Mouse (Mus musculus) Muller cell, postnatal 12 days (primary cell): ENCODE data around the gene Nwd1.
A peak's percentile ranks its signal among the peaks of the same experiment; 100 is the strongest.
"Not testable (repeated sequence)": the region's sequence is repeated elsewhere in the genome, so short reads cannot be mapped to it uniquely, and the experiment has no call there.

Experiments used
- DNase-seq: peaks from one replicate; pipeline ENCODE4 v3.0.0-alpha.2; 2015; ENCODE audit errors: inconsistent ontology term

The Nwd1 gene

DNA sequence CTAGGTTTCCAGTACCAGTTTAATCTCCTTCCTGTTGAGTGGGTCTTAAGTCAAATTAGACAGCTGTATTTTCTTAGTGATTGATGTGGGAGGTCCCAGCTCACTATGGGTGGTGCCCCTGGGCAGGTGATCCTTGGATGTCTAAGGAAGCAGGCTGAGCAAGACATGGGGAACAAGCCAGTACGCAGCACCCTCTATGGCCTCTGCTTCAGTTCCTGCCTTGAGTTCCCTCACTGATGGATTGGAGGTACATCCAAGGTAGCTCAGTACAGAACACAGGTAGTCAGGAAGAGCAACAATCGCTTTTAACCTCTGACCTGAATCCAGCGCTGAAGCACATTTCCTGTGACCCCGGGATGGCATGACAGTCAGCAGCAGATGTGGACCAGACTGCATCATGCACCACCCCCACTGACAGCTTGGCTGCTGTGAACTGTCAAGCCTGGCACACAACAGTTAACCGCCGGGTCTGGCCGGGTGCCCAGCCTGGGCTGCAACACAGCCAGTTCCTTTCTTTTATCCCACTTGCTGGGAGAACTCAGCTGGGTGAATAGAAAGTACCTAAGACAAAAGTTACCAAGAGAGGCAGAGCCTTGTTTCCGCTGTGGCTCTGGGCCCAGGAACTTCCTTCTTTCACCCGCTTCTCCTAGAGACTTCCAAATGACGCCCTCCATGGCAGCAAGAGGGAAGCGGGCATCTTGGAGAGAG lies at the start of gene Nwd1:
TSS of gene Nwd1 (plus strand) at position 652 of the 708 bp plus-strand sequence.
- peak; percentile 98 for DNase-seq

DNA sequence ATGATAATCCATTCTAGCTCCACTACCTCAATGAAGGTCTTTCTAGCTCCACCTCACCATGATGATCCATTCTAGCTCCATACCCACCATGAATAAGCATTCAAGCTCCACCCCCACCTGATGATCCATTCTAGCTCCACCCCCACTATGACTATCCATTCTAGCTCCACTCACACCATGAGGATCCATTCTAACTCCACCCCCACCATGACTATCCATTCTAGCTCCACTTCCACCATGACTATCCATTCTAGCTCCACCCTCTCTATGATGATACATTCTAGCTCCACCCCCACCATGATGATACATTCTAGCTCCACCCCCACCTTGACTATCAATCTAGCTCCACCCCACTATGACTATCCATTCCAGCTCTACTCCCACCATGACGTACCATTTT lies 3.6 kb upstream of the Nwd1 start:
- no peak for DNase-seq

DNA sequence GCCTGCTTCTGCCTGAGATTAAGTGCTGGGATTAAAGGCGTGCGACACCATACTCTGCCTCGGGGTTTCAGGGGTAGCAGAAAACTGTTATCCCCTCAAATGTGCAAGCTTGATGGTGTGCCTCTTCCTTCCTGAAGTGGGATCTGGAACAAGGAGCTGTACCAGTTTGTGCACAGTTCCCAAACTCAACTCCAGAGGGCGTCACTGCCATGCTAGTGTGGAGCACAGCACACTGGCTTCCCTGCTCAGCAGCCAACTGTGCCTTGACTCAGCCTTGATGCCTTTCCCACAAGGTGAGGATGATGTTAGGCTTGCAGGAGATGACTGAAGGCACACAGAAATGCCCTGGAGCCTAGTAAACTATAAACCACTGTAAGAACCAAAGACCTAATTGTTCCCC lies 1.9 kb upstream of the Nwd1 start:
- no peak for DNase-seq

DNA sequence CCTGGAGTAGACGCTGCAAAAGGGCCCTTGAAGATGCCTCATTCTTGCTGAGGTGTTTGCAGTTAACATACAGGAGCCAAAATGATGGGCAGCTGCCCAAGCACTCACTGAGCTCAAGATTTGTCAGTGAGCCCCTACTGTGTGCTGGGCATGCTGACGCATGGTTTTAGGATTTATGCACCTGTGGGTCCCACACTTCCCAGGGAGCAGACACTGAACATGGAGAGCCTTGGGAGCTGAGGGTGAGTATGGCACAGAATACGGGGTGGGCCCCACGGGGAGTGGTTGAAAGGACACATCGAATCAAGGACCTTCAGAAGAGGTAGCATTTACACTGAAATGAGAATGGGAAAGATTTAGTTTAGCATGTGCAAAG lies 245 bp downstream of the Nwd1 start:
- DNase-seq: no peak

DNA sequence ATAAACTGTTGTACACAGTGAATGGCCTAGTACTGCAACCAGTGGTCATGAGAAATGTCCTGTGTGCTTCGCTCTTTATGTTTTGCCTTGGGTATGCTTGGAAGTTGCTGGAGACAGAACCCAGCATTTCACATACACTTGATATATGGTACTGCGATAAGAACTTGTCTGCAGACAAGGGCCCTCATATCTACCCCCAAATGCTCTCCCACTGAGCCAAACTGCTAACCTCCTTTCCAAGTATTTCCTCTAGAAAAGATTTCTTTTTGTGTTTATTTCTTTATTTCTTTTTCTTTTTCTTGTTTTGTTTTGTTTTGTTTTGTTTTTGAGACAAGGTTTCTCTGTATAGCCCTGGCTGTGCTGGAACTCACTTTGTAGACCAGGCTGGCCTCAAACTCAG lies 4.2 kb downstream of the Nwd1 start:
- no peak for DNase-seq

DNA sequence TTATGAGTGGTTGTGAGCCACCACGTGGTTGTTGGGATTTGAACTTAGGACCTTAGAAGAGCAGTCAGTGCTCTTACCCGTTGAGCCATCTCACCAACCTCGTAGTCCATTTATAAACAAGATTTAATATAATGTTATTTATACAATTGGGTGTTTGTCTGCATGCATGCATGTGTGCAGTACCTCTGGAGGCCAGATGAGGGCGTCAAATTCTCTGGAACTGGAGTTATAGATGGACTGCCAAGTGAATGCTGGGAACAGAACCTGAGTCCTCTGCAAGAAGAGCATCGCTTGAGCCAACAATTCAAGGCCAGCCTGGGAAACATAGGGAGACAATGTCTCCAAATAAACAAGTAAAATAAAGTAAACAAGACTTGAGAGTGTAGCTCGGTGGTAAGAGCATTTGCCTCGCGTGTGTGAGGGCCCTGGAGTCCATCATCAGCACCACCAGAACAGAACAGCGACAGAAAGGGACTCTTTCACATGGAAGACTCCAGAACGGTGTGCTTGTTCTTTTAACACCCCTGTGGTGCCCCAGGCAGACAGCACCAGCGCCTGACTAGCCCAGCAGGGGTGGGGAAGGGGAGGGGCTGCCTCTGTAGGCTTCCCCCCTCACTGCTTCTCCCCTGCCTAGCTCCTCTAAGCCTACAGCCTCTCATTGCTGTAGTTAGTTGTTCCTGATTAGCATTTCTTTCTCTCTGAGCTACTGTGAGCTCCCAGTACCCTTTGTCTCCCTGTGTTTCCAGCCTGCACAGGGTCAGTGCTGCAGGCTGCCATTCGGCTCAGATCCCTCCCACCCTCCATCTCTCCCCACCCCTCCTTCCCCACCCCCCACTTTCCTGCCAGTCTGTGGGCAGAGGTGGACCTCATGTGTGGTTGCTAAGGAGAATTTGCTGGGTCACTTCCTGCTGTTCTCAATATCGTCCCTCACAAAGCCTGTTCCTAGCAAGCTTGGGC lies 8.3 kb downstream of the Nwd1 start:
- DNase-seq: peak; percentile 85

DNA sequence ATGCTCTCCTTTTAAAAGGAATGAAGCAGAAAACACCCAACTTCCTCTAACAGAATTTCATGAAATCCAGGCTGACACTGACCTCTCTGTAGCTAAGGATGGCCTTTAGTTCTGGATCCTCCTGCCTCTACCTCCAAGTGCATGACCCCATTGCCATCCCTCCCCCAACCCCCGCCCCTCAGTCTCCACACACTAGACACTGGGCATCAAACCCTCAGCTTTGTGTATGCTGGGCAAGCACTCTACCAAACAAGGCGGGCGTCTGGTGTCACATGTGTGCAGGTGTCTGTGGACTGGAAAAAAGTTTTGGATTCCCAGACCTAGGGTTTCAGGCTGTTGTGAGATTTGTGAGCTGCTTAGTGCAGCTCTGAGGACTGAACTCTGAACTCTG lies 9.0 kb downstream of the Nwd1 start:
- DNase-seq: no peak

DNA sequence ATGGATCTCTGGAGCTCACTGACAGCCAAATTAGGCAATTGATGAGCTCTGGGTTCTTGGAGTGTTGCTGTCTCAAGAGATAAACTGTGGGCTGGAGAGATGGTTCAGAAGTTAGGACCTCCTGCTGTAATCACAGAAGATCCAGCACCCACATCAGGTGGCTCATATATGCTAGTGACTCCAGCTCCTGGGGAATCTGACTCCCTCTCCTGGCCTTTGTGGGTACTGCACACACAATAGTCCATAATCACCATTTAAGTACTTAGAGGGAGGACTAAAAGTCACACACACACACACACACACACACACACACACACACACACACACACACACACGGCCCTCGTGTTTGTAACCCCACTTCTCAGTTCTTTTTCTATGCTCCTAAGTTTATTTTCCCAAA lies 13.5 kb downstream of the Nwd1 start:
- DNase-seq: no peak

DNA sequence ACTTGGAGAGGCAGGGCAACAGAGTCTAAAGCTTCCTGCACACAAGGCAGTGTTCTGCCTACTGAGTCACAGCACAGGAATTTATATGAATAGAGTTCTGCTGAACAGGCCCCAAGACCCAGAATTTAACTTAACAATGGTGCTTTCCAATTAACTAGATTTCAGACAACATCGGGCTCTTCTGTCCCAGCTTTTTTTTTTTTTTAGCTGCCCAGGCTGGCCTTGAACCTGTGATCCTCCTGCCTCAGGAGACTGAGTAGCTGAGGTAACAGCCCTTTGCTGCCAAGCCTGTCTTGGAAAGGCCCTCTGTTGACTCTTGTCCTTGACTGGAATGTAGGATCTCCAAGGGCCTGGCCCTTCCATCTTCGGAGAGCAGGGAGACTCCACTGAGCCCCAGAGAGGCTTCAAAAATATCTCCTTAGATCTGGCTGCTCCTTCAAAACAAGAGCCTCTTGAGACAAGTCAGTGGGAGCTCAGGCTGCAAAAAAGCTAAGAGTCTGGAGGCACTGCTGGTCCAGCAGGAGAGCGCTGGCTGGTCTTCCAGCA lies 17.7 kb downstream of the Nwd1 start:
- peak; percentile 68 for DNase-seq

DNA sequence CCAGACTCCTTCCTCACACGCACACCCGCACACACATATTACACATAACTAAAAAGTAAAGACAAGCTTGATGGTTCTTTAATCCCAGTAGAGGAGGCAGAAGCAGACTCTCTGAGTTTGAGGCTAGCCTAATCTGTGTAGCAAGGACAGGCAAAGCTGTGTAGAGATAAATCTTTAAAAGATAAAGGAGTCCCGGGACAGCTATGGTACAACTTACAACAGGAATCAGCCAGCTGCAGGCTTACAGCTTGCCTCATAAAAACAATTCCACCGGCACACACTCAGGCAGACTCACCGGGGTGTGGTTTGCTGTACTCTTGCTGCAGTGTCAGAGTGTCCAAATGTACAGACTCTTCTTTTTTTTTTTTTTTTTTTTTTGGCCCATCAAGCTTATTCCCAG lies 18.2 kb downstream of the Nwd1 start:
- no peak for DNase-seq

DNA sequence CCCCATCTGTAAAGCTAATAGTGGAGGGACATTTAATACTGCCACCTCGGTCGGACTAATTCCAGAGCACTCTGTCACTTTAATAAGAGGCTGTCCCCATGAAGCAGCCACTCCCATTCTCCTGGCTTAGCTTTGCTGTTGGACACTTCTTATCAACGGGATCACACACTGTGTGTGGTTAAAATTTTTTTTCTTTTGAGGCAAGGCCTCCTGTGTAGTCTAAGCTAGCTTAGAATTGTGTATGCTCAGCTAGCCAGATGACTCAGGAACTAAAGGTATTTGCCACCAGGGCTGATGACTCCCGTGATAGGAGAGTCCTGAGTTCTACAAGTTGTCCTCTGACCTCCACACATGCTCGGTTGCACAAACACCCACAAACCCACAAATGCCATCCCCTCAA lies 18.9 kb downstream of the Nwd1 start:
- peak; percentile 41 for DNase-seq

DNA sequence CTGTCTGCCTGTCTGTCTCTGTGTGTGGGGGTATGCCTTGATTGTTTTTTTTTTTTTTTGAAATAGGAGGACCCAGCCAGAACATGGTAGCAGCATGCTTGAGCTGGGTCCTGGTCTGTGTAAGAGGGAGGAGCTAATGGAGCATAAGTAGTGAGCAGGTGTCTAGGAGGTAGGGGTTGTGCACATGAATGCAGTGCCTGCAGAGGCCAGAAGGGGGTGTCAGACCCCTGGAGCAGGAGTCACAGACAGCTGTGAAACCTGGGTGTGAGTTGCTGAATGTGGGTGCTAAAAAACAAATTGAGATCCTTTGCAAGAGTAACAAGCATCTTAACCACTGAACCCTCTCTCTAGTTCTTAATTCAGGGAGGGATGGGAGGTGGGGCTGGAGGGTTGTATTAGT lies 22.4 kb downstream of the Nwd1 start:
- DNase-seq: no peak

DNA sequence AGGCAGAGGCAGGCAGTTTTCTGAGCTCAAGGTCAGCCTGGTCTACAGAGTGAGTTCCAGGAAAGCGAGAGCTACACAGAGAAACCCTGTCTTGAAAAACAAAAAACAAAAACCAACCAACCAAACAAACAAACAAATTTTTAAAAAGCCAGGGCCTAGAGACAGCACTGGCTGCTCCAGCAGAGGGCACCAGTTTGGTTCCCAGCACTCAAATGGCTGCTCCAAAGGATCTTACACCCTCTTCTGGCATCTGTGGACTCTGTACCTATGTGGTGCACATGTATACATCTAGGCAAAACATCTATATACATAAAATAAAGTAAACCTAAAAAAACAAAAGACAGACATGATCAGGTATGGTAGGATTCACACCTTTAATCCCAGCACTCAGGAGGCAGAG lies 26.3 kb downstream of the Nwd1 start:
- no peak for DNase-seq

DNA sequence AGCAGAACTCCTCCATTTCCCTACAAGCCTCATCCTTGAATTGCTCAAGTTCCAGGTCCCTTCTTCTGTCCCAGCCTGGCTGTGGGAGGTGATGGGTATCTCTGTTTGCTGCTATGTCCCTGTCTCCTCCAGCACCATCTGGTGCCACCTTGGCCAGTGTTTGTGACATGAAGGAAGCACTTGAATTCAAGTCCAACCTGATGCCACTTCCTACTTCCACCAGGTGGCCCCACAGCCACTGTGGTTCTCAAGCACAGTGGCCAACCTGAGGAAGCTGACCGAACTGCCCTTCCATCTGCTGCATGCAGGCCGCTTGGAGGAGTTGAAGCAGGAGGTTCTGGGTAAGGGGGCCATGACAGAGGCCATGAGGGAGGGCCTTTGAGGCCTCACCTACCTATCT lies 27.7 kb downstream of the Nwd1 start:
- no peak for DNase-seq

DNA sequence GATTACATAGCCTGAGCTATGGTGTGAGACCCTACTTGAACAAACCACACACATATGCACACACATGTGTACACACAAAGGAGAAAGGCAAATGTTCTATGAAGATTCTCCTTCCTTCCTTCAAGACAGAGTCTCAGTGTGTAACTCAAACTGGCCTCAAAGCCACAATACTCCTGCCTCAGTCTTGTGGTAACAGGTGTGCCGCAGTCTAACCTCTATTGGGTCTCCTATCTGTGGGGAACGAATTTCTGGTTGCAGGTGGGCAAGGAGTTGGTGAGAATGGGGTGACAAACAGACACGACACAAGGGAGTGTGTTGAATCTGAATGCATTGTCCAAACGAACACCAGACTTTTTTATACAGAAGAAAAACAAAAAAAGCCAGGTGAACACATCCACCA lies 29.9 kb downstream of the Nwd1 start:
- no peak for DNase-seq

DNA sequence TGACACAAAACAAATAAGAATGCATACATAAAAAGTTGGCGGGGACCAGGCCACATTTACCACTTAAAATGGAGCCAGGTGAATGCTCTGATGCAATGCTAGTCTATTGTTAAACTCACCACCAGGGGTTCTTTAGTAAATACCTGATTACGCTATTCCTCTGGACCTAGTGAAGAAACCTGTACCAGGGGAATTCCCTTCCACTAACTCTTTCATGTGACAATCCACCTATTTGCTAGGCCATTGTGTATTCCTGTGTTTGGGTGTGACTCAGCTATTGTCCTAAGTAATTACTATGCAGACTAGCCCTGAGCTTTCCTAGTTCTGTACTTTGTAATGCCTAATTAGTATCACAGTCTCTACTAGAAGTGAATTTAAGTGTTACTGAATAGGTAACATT lies 30.3 kb downstream of the Nwd1 start:
- not testable (repeated sequence) for DNase-seq

DNA sequence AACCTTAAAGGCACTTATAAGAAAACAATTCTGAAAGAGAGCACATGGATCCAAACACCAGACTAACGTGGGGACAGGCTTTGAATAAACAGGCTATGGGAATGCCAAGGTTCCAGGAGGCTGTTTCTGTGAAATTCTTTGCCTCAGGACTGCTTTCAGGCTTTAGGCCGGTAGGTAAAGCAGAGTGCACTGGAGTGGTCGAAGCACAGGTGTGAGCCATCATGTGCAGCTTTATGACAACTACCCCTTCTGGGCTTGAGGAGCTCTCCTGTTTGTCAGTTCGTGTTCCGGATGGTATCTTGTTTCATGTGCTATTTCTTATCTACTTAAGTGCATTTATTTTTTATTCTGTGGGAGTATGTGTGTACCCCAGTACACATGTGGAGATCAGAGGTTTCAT lies 30.8 kb downstream of the Nwd1 start:
- no peak for DNase-seq

DNA sequence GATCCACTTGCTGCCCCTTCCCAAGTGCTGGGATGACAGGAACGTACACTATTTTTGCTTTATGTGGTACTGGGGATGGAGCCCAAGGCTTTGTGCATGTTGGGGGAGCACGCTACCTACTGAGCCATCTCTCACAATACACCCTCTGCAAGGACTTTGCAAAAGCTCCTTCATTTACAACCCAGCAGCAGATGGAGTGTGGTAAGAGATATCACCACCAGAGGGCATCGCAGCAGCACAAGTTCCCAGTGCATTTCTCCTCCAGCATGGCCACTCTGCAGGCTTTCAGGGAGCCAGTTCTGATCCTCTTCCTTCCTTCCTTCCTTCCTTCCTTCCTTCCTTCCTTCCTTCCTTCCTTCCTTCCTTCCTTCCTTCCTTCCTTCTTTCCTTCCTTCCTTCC lies 33.6 kb downstream of the Nwd1 start:
- DNase-seq: peak; percentile 31

DNA sequence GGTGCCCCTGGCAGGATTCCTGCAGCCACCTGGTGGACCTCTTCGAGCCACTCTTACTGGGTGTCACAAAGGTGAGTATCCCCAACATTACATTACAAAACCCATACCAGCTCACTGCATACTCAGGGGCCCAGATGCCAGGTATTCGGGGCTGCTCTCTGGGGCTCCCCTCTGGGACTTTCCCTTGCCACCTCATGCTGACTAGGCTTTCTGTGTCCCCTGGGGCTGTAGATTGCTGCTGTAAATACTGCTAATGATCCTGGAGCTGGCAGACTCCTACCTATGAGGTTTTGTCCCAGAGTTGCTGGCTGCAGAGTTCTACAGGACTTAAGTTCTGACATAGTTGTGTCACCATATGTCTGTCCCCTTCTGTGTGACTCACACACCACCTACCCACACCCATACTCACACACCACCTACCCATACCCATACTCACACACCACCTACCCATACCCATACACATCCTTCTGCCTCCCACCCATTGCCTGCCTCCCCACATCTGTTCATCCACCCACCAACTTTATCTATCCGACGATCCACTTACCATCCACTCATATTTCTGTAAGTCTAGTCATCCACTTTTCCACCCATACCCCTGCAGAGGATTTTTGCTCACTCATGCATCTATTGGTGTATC lies 35.7 kb downstream of the Nwd1 start:
- DNase-seq: no peak

DNA sequence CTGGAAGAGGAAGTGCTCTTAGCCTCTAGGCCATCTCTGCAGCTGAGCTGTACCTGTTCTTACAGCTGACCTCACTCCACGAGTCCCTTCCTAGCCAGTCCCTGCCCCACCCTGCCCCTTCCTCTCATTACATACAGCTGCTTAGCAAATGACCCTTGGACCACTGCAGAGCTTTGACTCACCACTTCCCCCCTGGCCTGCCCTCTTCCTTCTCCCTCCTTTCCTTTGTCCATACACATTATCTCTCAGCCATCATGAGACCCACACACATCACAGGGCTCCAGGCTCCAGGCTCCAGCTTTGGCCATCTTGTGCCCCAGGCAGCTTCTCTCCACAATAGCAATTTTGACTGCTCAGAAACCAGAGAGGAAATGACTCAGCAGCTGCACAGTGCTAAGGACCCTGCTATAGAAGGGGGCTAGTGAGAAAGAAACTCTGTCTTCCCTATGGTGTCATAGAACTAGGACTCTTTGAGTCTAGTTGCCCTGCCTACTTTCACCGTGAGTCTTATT lies 36.6 kb downstream of the Nwd1 start:
- DNase-seq: peak; percentile 53

DNA sequence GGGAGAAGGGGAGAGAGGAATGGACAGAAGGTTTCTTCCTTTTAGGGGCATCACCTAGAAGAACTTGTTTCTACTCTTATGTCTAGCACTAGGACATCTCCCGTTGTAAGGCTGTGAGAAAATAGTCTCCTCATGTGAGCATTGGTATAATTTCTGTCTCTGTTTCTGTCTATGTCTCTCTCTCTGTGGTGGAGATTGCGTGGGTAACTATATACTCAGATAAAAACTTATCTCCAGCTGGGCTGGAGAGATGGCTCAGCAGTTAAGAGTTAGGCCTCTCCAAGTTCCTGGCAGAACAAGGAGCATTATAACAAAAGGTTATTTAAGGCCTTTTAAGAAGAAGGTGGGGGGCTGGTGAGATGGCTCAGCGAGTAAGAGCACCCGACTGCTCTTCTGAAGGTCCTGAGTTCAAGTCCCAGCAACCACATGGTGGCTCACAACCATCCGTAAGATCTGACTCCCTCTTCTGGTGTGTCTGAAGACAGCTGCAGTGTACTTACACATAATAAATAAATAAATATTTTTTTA lies 37.1 kb downstream of the Nwd1 start:
- DNase-seq: not testable (repeated sequence)

DNA sequence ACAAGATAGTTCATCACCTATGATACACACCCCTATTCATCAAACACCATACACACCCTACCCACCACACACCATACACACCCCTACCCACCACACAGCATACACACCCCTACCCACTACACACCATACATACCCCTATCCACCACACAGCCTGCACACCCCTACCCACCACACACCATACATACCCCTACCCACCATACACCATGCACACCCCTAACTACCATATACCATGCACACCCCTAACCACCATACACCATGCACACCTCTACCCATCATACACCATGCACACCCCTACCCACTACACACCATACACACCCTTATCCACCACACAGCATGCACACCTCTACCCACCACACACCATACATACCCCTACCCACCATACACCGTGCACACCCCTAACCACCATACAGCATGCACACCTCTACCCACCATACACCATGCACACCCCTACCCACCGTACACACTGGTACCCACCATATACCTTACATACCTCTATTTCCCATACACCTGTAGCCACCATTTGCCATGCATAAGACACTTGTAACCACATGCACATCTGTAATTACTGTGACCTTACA lies 51.9 kb downstream of the Nwd1 start:
- no peak for DNase-seq
